Mouse (Mus musculus): ENCODE data around the gene Ints7.

GRCm38 (mm10) chr1:191579524-191579923 is 4.1 kb downstream of the Ints7 start:
- TF ChIP-seq CTCF (IDR thresholded peaks at IDR 0.05; ENCODE audit: extremely low read depth, insufficient read length, insufficient replicate concordance, low read depth, low read length) (no peak), POLR2A (IDR thresholded peaks at IDR 0.05; ENCODE audit: low read depth, low read length) (no peak)

Measured in small intestine, adult 2 months (tissue).